In the genomic region with DNA sequence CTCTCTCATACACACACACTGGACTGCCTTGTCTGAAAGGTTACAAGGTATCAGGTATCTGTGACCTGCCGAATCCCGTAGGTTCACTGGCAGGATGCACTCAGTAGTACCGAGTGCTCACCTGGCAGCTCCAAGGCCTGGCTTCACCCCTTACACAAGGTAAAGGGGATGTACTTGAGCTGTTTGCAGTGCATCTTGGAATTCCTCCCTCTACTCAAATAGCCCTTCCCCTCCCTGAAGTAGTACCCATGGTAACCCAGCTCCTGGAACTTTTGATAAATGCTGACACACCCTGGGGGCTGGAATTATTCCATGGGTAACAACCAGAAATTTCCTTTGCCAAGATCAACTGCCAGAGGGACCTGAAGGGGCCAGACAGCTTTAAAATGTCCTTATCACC, we compare ENCODE assay signal across 18 mouse cellular contexts. TPM values are rescaled to one million over a fixed set of nuclear protein-coding genes. Genes with fewer than 3 reads are reported as not detected.
DNase-seq lines count a peak whose midpoint lies in the region; ATAC-seq and TF ChIP-seq lines count a peak whose summit lies in the region.
"Had no signal": no experiment of that assay in that cellular context is flagged by ENCODE, and none has a peak within 500 bp of the region (broad histone marks: within the 10 kb centered on the region; RNA-seq: fewer than 3 reads in every experiment).

No protein-coding gene starts in this region.

- no peak overlapping the region for H3K4me2 ChIP-seq in kidney, embryonic 16.5 days (replicated peaks; ENCODE audit: low read depth, low read length)
- H3K4me2 ChIP-seq in lung, embryonic 14.5 days = no peak overlapping the region
- H3K4me2 ChIP-seq: embryonic facial prominence, embryonic 15.5 days; forebrain, embryonic 13.5 days; heart, embryonic 13.5 days; hindbrain, embryonic 12.5 days; kidney, embryonic 15.5 days; liver, embryonic 15.5 days; neural tube, embryonic 12.5 days had no signal

- 69% methylated on average over 3 of the region's 3 CpGs for WGBS in kidney, embryonic 16.5 days
- 64% methylated on average over 3 of the region's 3 CpGs for WGBS in lung, embryonic 14.5 days

- peaks cover 30% of the 10 kb centered on the region for H3K36me3 ChIP-seq in kidney, embryonic 16.5 days (ENCODE audit: insufficient read depth, low read length)
- H3K36me3 ChIP-seq in lung, embryonic 14.5 days (ENCODE audit: insufficient read depth) = peaks cover 77% of the 10 kb centered on the region

- DNase-seq in kidney, postnatal 14 days = no peak
- peak; percentile 15 for DNase-seq in NIH3T3 (ENCODE audit: low read depth)
- DNase-seq in lung, embryonic 14.5 days = peak; percentile 59
- peak; percentile 39 to 41 for DNase-seq in lung, postnatal 4 days
- DNase-seq in adrenal gland, postnatal 36 days = no peak
- no peak for DNase-seq in left cerebral cortex, postnatal 36 days (ENCODE audit: low spot score in 2 of 2)
- DNase-seq: cerebellum, adult 9-10 months; left cerebral cortex, postnatal 4 days; thymus, adult 18-20 months had no signal

- H3K27me3 ChIP-seq in kidney, embryonic 16.5 days (ENCODE audit: insufficient read depth, low read length) = no peaks in the 10 kb centered on the region
- no peaks in the 10 kb centered on the region for H3K27me3 ChIP-seq in lung, embryonic 14.5 days (ENCODE audit: insufficient read depth, low read length)
- H3K27me3 ChIP-seq: embryonic facial prominence, embryonic 15.5 days; forebrain, embryonic 13.5 days; heart, embryonic 13.5 days; hindbrain, embryonic 12.5 days; kidney, embryonic 15.5 days; liver, embryonic 15.5 days; neural tube, embryonic 12.5 days had no signal

- no peak for TF ChIP-seq CTCF in lung, embryonic 14.5 days (IDR thresholded peaks at IDR 0.05; ENCODE audit: low read depth)

- 0 out of 2 replicates have a peak, but pooled peaks have one; percentile 37 for ATAC-seq in kidney, embryonic 16.5 days (ENCODE audit: low FRiP score, low TSS enrichment)
- peak; percentile 88 for ATAC-seq in lung, embryonic 14.5 days (ENCODE audit: insufficient read depth)
- ATAC-seq: forebrain, embryonic 13.5 days; inflammation-experienced regulatory T-cells, adult 6 months had no signal

- no peak overlapping the region for H3K27ac ChIP-seq in kidney, embryonic 16.5 days (ENCODE audit: low read length)
- no peak overlapping the region for H3K27ac ChIP-seq in lung, embryonic 14.5 days (ENCODE audit: low read depth)
- H3K27ac ChIP-seq: embryonic facial prominence, embryonic 15.5 days; forebrain, embryonic 13.5 days; heart, embryonic 13.5 days; hindbrain, embryonic 12.5 days; kidney, embryonic 15.5 days; liver, embryonic 15.5 days; neural tube, embryonic 12.5 days had no signal

- no peak overlapping the region for H3K9ac ChIP-seq in kidney, embryonic 16.5 days (replicated peaks; ENCODE audit: low read length)
- H3K9ac ChIP-seq in lung, embryonic 14.5 days = no peak overlapping the region
- H3K9ac ChIP-seq: embryonic facial prominence, embryonic 15.5 days; forebrain, embryonic 13.5 days; heart, embryonic 13.5 days; hindbrain, embryonic 12.5 days; kidney, embryonic 15.5 days; liver, embryonic 15.5 days; neural tube, embryonic 12.5 days had no signal

- H3K4me3 ChIP-seq in kidney, embryonic 16.5 days (ENCODE audit: low read length) = no peak overlapping the region
- H3K4me3 ChIP-seq in lung, embryonic 14.5 days (ENCODE audit: low read depth, low read length) = no peak overlapping the region
- H3K4me3 ChIP-seq: embryonic facial prominence, embryonic 15.5 days; forebrain, embryonic 13.5 days; heart, embryonic 13.5 days; hindbrain, embryonic 12.5 days; kidney, embryonic 15.5 days; liver, embryonic 15.5 days; neural tube, embryonic 12.5 days had no signal

- no peaks in the 10 kb centered on the region for H3K9me3 ChIP-seq in kidney, embryonic 16.5 days (ENCODE audit: low read length)
- H3K9me3 ChIP-seq in lung, embryonic 14.5 days (ENCODE audit: low read depth, low read length) = no peaks in the 10 kb centered on the region
- H3K9me3 ChIP-seq: embryonic facial prominence, embryonic 15.5 days; forebrain, embryonic 13.5 days; heart, embryonic 13.5 days; hindbrain, embryonic 12.5 days; kidney, embryonic 15.5 days; liver, embryonic 15.5 days; neural tube, embryonic 12.5 days had no signal

- intact Hi-C loops in left cerebral cortex, postnatal 36 days (cut with DNase I) = no loop called here

- H3K4me1 ChIP-seq in kidney, embryonic 16.5 days (ENCODE audit: insufficient read depth, low read length) = peaks cover 13% of the 10 kb centered on the region
- H3K4me1 ChIP-seq in lung, embryonic 14.5 days (ENCODE audit: insufficient read depth) = peaks cover 15% of the 10 kb centered on the region; the same call in 1 of the 2 replicates

RNA-seq across cellular contexts. Expression of gene Zfp266, which starts 7.2 kb away (rescaled TPM):
- polyA plus RNA-seq in kidney, embryonic 16.5 days (2015; fragmentation: Nextera tagmentation; extraction: Ambion mirVana) = 98.3 and 108 TPM in 2 replicates
- polyA plus RNA-seq in lung, embryonic 14.5 days (2014; fragmentation: Nextera tagmentation; extraction: Ambion mirVana) = 99.6 and 107 TPM in 2 replicates
- 10 to 100 TPM; 36.8 to 38.1 TPM for total RNA-seq in adrenal gland, postnatal 36 days (2021)
- total RNA-seq in left cerebral cortex, postnatal 36 days (2021) = 10 to 100 TPM; 39.8 to 44.1 TPM

RNA-seq across cellular contexts. Expression of gene Zfp426, which starts 21.5 kb away (rescaled TPM):
- 23.1 and 26.7 TPM in 2 replicates for polyA plus RNA-seq in kidney, embryonic 16.5 days (2015; fragmentation: Nextera tagmentation; extraction: Ambion mirVana)
- polyA plus RNA-seq in lung, embryonic 14.5 days (2014; fragmentation: Nextera tagmentation; extraction: Ambion mirVana) = 23.6 and 26.6 TPM in 2 replicates
- total RNA-seq in adrenal gland, postnatal 36 days (2021) = 10 to 100 TPM; 21.8 to 22.0 TPM
- total RNA-seq in left cerebral cortex, postnatal 36 days (2021) = 10 to 100 TPM; 26.3 to 29.5 TPM

RNA-seq across cellular contexts. Expression of gene Zfp26, which starts 54.1 kb away (rescaled TPM):
- polyA plus RNA-seq in kidney, embryonic 16.5 days (2015; fragmentation: Nextera tagmentation; extraction: Ambion mirVana) = 20.1 and 20.8 TPM in 2 replicates
- polyA plus RNA-seq in lung, embryonic 14.5 days (2014; fragmentation: Nextera tagmentation; extraction: Ambion mirVana) = 30.2 and 34.0 TPM in 2 replicates
- 10 to 100 TPM; 19.4 to 20.6 TPM for total RNA-seq in adrenal gland, postnatal 36 days (2021)
- total RNA-seq in left cerebral cortex, postnatal 36 days (2021) = 10 to 100 TPM; 25.1 to 26.0 TPM

Comparison
In these comparisons a context has a peak if more than half of its experiments do, and no peak if none do; other contexts are left out.
1. DNase-seq: peak in NIH3T3 (single experiment), lung, embryonic 14.5 days (single experiment) and lung, postnatal 4 days (2 of 2); none in kidney, postnatal 14 days (single experiment), adrenal gland, postnatal 36 days (0 of 2) and left cerebral cortex, postnatal 36 days (0 of 2).